Mouse (Mus musculus) small intestine, adult 10 weeks (tissue): ENCODE measurements around the gene Zc3h14. TPM values are rescaled to one million over a fixed set of nuclear protein-coding genes. Genes with fewer than 3 reads are reported as not detected.

Experiments
- polyA plus RNA-seq: library from polyadenylated mRNA; stranded (reverse); fragments of 350-450 nt; fragmentation: Illumina TruSeq; extraction: RNeasy Lipid Tissue Mini Kit (QIAGEN cat#74804); gene quantifications from one replicate; pipeline ENCODE4 v1.2.3, GENCODE M21; 2014; ENCODE audit warnings: low replicate concordance

Gene Zc3h14
- polyA plus RNA-seq: 143 TPM

GRCm38 (mm10) chr12:98746746-98747379 lies at the start of gene Zc3h14:
TSS of gene Zc3h14 (plus strand) at chr12:98746964.

GRCm38 (mm10) chr12:98736951-98737800 lies 9.6 kb upstream of the Zc3h14 start, which contains the start of gene Ptpn21:
TSS of gene Ptpn21 (minus strand) at chr12:98737405.

Other genes starting within 250 kb of the Zc3h14 start
- gene Kcnk10, start 168.7 kb upstream of the Zc3h14 start, polyA plus RNA-seq: 4.6 TPM
- gene Spata7, start 118.8 kb upstream of the Zc3h14 start, polyA plus RNA-seq: 3.8 TPM
- 13.3 TPM for gene Ptpn21, start 9.6 kb upstream of the Zc3h14 start, polyA plus RNA-seq
- gene Eml5, start 154.5 kb downstream of the Zc3h14 start, polyA plus RNA-seq: 4.8 TPM
- gene Ttc8, start 173.6 kb downstream of the Zc3h14 start, polyA plus RNA-seq: 4.6 TPM